Mouse (Mus musculus): ENCODE results near the gene Nrd1.

DNA sequence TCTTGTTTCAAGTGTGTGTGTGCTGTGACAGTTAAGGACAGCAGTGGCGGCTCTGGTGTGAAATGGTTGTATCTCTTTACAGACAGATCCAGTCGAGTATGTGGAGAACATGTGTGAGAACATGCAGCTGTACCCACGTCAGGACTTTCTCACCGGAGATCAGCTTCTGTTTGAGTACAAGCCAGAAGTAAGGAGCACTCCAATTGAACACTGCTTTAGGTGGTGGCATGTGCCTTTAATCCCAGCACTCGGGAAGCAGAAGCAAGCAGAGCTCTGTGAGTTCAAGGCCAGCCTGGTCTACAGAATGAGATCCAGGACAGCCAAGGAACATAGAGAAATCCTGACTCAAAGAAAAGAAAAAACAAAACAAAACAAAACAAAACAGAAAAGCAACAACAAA, 42.8 kb downstream of the Nrd1 start:
- TF ChIP-seq CTCF (conservative IDR thresholded peaks at IDR 0.05; ENCODE audit: insufficient read depth, insufficient read length, low read depth, low read length), result no peak
- no peak for TF ChIP-seq POLR2A (IDR thresholded peaks at IDR 0.05; ENCODE audit: low read depth, low read length)

Data from kidney, adult 2 months (tissue).